Mouse (Mus musculus): ENCODE results near the gene Aim2.
A peak's percentile ranks its signal among the peaks of the same experiment; 100 is the strongest.

The Aim2 gene

DNA sequence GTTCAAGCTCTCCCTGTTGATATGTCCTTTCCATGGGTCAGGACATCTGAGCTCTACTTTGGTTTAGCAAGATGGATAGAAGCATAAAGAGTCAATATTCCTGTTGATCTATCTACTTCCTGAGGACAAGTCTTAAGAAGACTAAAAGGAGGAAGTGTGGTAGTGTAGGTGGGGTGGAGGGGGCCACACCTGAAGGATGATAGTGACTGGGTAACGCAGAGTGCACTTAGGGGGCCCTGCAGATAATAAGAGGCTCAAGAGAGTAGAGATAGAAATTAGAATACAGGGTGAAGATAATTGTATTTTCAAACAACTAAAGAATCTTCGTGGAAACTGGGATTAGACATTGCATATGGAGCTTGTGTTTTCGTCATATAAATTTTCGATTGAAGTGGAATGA is 5.6 kb upstream of the Aim2 start:
- DNase-seq (ENCODE audit: low spot score in 2 of 2): no peak

DNA sequence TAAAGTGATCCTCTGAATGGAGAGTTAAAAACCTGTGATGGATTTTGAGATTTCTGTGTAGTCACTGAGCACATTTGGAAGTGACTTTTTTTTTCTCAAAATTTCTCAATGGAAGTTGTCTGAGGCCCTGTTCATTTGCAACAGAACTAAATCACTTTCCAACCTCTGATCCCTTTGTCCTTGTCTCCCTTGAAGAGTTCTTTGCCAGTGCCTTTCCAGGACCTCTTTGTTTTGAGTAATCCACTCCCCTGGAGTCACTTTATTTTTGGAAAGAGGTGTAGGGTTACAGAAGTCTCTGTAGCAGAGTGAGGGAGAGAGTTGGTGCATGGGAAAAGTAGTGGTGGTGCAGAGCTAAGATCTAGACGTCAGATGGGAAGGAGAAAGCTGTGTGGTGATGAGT is 2.2 kb upstream of the Aim2 start:
- DNase-seq (ENCODE audit: low spot score in 2 of 2): no peak

DNA sequence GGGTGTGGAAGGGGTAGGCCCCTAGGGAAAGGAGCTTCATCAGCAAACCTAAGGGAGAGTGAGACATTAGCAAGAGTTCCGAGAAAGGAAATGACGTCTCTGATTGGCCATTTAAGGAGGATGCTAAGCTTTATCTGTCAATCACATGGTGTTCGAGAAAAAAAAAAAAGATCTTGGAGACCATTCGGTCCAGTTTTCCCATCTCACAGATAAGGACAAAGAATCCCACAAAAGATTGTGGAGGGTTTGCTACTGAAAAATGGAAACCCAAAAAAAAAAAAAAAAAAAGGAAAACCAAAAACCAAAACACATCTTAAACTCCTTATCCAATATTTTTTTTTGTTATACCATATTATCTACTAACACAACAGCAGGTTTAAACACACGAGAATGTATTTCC is 1.5 kb upstream of the Aim2 start:
- no peak for DNase-seq (ENCODE audit: low spot score in 2 of 2)

DNA sequence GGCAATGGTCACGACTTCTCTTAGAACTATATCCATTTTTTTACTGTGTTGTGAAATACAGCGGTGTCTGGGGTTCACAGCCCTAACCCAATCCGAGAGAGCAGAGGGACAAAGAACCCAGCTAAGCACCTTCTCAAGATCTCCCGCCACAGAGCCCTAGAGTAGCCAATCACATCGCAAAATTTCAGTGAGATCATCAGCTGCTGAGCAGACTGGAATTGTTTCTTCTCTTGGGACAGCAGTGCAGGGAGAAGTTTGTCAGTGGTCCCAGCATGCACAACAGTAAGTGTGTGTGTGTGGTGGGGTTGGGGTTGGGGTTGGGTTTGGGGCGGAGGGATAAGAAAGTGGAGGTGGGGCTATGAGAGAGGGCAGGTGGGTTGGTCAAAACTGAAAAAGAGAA is 733 bp upstream of the Aim2 start:
- peak in 1 of 2 experiments; percentile 45 for DNase-seq (ENCODE audit: low spot score in 2 of 2)

DNA sequence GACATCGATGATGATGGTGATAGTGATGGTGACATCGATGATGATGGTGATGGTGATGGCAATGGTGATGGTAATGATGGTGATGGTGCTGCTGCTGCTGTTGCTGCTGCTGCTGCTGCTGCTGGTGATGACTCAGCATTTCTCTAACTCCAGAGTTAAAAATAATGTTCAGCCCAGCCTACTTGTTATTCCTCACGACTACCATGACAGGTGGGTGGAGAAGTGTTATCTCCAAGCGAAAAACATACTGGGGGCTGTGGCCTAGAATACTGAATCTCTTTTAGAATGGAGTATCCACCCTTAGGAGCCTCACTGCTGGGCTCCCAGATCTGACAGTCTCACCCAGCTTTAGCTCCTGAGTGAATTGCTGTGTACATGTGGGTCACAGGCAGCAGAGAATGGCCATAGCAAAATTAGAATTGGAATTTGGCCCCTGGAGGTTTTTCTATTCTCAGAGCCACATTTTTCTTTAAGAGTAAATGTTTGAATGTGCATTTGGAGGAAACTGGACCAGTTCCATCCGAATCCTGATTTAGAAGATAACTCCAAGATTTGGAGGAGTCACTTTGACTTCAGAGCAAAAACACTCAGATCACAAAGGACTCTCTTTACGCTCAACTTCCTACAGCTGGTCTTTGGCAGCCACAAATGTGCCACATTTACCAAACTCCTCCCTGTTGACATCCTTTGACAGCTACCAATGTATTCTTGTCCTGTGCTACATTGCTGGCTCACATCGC is 4.6 kb downstream of the Aim2 start:
- no peak for DNase-seq (ENCODE audit: low spot score in 2 of 2)

DNA sequence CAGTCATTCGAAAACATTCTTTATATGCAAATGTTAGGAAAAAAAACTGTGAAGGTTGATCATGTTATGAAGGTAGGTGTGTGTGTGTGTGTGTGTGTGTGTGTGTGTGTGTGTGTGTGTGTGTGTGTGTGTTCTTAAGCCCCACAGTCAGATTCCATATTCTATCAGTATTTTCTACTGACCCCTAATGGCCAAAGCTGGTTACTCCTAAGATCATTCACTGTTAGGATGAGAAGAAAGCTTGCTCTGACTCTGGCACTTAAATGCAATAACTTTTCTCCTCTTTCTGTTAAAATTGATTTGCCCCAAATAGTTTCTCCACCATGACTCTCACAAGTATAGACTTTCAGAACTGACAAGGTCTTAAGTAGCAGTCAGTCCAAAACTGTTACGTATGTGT is 6.0 kb downstream of the Aim2 start:
- DNase-seq (ENCODE audit: low spot score in 2 of 2): no peak

DNA sequence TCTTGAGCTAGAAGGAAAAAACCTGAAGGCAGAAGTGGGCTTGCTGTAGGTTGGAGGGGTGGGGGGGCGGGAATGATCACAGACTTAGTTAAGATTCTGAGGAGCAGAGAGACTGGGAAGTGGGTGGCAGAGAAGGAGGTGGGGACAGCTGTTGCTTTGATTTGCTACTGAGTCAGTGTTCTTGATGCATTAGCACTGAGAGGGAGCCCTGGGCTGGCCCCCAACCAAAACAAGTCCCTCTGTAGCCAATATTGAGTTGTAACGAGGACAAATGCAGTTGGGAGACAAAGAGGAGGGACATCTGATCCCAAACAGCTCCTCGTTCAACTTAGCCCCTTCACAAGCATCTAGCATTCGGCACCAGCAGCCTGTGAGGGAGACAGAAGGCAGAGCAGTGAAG is 7.1 kb downstream of the Aim2 start:
- no peak for DNase-seq (ENCODE audit: low spot score in 2 of 2)

DNA sequence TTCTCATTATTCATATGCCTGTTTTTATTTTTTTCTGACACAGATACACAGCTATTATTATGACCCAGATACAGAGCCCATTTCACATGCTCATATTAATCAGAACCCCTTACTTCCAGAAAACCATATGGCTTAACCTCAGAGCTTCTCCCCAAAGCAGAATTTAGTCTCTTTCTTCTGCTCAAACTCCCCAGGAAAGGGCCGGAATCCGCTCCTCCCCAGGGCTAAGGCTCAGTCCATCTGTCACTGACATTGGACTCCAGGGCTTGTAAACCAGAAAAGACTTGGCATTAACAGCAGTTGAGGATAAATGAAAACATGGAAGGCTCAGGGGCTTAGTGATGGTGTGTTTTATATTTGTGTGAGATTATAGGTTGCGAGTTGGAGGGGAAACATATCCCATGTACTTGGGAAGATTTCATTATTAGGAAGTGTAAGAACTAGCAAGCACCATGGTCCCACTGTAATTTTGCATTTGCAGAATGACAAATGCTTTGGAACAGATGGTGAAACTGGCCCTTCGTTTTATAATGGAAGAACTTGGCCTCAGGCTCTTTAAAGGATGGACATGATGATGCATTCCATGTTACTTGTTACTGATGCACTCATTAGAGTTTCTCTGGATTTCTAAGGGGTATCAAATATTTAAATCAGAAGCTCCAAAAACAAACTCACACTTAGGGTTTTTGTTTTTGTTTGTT is 9.1 kb downstream of the Aim2 start:
- no peak for DNase-seq (ENCODE audit: low spot score in 2 of 2)

DNA sequence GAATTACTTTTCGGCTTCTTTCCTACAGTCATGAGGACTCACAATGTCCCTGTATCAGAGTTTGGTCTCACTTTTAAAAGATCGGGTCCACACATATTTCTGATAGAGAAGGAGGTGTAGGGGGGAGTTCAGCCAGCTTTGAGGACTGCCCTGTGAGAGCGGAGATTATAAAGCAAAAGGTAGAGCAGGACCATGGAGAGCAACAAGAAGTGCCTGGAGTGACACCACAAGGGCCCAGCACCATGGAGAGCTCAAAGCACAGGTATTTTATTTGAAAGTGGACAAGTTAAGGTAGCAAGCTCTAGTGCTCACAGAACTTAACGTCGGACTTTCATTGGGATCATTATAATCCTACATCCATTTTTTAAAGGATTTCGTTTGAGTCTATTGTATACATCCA is 11.0 kb downstream of the Aim2 start:
- DNase-seq (ENCODE audit: low spot score in 2 of 2): peak in 1 of 2 experiments; percentile 32

DNA sequence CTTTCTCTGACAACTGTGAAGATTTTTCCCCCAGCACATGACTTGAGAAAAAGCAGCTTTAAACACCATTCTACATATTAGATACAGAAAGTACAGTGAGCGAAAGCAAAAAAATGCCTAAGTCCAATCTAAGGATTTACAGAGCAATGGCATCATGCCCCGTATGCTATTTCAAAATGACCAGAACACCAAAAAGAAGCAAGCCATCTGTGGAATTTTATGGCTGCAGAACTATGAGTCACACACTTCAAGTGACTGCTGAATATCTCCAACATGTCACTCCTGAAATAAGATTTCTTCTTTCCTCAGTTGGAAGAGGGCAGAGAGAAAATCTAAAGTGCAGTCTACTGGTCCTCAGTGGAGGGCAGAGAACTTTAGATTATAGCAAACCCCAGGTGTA is 12.8 kb downstream of the Aim2 start:
- DNase-seq (ENCODE audit: low spot score in 2 of 2): no peak

DNA sequence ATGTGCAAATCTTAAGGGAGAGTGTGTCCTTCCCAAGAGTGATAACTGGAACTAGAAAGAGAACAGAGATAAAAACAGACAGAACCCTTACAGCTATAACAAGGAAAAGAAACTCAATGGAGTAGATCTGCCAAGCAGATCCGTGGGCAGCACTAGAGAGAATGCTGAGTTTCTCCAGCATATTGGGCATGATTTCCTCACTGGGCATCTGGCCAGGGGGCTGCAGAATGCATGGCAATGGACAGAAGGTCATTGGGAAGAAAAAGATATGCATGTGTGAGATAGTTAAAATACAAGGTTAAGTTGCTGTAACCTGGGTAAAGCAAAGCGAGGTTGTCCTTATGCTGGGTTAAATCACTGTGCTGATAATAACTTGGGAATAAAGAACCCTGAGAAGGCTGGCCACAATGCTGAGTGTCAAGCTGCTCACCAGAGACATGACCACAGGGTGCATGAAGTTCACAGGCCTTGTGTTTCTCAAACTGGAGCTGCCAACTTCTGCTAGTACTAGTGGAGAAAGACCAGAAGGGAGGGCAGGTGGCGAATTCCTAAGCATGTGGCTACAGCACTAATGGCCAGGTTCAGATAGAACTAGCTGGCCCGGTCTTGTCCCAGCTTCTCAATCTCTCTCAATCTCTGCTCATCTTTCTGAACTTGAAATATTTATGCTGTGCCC is 13.6 kb downstream of the Aim2 start:
- no peak for DNase-seq (ENCODE audit: low spot score in 2 of 2)

DNA sequence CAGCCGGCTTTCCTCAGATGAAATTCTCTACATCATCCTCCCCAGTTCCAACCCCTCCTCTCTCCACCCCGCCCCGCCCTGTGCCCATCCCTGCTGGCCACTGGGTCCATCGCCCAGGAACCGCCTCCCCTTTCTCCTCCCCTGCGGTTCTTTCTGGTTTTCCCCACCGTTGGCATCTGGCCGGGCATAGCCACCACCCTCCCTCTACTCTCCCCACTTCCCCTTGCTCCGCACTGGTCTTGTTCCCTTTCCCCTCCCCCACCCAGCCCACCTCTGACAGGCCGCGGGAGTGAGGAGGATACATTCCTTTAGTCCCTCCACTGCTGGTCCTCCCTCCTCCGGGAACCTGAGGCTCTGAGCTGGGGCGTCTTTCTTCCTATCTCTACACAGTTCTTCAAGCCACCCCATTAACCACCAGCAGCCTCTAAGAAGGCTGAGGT is 15.3 kb downstream of the Aim2 start:
- DNase-seq (ENCODE audit: low spot score in 2 of 2): no peak

DNA sequence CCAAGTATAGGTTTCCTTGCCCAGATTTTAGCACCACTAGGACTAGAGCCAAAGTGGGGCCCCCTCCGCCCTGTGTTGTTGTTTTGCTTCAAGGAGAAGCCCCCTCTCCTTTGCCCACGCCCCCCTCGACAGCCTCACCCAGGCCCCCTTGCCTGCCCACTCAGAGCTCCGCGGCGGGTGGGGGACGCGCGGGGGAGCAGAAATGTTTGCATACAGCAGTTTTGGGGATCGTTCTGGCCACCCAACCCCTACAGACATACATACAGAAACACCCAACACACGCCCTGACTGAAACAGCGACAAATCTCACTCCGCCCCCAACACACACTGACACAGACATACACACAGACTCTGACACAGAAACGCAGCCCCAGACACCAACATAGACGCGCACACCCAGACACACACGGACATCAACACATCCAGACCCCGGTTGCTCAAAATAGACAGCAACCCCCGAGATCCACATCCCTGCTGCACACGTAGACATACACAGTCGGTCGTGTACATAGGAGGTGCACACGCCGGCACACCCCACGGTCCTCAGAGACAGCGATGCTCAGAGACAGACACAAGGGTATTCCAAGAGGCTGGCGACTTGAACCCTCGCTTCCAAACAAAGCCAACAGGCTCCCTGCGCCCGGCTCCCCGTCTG is 16.1 kb downstream of the Aim2 start:
- DNase-seq (ENCODE audit: low spot score in 2 of 2): no peak

DNA sequence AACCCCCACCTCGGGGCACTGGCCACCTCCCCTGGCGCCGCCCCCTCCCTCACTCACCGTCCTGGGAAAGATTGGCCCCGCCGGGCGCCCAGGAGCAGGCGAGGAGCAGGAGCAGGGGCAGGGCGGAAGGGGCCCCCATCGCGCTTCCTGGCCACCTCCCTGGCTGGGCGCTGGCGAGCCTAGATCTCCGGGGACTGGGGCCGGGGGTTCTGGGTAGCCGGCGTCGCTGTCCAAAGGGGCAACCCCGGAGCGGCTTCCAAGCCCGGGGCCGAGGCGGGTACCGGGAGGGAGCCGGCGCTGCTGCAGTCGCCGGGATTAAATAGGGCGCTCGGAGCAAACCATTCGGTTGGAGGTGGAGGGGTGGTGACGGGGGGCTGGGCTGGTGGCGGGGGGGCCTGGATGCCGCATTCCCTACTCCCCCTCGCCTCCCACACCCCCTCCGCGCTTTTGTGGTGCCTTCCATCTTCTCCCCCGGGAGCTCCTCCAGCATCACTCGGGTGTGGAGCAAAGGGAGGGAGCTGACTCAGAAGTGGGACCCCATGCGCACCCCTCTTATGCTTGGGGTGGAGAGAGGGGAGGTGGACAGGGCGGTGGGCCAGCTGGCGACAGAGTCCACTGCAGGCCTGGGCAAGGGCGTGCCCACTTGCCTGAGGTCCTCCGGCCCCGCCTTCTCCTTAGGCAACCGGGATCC is 16.8 kb downstream of the Aim2 start, which contains the start of gene Cadm3:
Gene Cadm3 (minus strand): TSS at position 340 of the 691 bp plus-strand sequence.
- DNase-seq (ENCODE audit: low spot score in 2 of 2): no peak

DNA sequence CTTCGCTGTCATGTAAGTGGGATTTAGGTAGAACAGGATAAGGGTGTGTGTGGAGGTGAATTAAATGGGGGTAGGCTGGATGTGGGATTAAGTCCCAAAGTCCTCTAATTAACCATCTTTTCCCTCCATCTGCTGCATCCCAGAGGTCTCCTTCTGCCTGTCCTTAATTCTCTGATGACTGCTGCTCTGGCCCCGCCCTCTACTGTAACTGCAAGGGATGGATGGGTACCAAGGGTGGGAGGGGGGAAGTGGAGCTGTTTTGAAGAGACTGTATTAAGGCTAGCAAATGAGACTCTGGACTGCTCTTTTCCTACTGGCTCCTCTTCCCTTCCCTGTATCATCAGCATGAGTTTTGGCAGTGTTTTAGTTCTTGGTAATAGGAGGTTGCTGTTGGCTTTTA is 18.9 kb downstream of the Aim2 start:
- no peak for DNase-seq (ENCODE audit: low spot score in 2 of 2)

DNA sequence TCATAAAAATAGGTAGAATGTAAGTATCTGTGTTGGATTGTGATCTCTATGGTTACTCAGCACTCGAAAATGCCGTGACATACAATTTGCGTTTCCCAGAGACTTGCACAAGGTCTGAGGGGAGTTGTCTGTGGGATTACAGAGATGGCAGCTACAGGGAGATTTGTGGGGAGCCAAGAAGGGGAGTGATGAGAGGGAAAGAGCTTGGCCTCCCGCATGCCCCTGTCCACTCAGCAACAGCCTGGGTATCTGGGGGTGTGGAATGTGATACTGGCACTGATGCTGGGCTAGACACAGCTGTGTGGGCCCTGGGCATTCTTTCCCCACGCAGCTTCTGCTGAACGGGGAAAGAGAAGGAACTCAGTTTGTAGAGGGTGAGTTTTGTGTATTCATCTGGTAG is 19.8 kb downstream of the Aim2 start:
- DNase-seq (ENCODE audit: low spot score in 2 of 2): no peak

DNA sequence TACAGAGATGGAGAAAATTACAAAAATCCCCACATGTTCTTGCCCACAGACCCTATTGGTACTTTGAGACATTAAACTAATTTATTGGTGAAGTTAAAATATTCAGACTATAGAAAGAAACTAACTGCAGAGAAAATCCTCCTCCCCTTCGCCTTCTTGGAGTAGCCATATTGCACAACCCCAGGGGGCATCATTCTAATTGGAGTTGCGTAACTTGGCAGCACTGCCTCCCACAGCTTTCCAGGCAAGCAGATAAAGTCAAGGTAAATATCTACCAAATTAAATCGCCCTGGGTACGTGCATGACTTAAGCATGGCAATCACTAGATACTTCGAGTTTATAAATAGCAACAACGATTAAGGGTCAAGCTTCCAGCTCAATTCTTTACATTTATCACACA is 20.9 kb downstream of the Aim2 start:
- DNase-seq (ENCODE audit: low spot score in 2 of 2): no peak

DNA sequence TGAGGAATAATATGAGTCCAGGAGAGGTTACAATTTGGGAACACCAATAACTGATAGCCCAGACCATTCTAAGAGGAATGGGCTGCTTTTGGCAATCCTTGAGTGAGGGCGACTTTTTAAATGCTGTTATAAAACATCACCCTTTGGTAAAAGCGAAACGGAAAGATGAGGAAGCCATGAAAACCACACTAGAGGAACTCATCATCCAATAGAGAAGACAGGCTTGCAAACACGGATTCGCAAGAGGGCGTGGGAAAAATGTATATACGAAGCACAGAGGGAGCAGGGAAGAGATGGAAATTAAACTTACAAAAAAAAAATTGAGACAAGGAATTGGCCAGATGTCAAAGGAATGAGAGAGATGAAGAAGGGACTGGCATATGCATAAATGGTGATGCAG is 23.3 kb downstream of the Aim2 start:
- no peak for DNase-seq (ENCODE audit: low spot score in 2 of 2)

DNA sequence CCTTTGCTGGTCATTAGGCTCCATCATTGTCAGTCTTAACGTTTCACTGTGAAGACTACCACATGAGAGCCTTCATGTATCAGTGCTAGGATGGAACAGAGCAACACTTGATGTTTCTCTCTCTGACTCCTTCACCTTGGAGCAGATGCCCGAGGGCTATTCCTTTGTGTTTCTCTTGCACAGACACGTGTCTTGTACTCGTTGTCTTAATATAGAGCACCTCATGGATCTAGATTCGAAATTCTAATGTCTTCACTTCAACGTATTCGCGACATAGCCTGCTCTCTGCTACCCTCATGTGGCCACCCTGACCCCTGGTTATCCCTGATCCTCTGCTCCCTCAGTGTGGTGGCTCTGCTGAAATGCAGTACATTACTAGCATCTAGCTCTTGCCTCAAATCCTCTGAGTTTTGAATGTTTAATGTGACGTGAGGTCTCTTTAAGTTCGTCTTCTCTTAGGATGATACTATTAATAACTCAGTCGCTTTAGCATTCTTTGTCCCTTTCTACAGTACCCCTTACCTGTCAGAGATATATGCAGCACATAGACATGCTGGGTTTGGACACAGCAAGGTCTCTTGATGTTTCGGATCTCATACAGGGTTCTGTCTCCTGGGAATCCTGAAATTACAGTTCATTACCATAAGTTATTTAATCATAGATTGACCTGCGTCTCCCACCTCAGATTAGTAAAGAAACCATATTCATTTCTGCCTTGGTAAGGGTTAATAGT is 26.9 kb downstream of the Aim2 start:
- DNase-seq (ENCODE audit: low spot score in 2 of 2): peak in 1 of 2 experiments; percentile 34

DNA sequence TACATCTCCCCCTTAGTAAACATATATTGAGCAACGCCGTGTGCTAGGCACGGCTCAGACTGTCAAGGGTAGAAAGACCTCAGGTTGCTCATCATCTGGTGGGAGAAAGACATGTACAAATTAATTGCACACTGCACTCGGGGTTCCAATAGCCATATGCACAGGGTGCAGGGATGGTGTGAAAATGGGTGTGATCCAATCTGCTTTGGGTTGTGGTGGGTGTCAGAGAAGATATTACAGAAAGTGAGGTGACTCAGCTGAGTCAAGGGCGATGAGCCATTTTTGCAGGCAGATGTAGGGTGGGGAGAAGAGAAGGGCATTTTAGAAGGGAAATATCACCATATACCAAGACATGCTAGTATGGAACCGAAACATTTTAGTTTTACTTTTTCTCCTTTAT is 30.8 kb downstream of the Aim2 start:
- no peak for DNase-seq (ENCODE audit: low spot score in 2 of 2)

DNA sequence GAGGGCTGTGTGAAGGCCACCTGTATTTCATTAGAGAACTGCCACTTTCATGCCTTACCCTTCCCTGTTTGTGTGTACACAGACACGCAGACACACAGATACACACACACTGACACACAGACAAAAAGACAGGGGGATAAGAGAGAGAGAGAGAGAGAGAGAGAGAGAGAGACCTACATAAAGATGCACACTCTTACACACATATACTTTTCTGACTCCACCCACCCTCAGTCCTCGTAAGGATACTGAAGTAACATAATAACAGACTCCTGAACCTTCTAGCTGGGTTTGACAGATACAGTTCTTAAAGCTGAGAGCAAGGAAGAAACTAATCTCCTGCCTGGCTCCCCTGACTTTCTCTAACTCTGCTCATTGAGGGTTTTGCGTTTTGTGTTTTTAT is 38.8 kb downstream of the Aim2 start:
- DNase-seq (ENCODE audit: low spot score in 2 of 2): no peak

Measured in spleen, postnatal 4 days (tissue).